Mouse (Mus musculus) limb, embryonic 14.5 days (tissue): ENCODE measurements at regions not wholly inside any gene's neighbourhood (a gene's known extent, or its start where the extent isn't known, plus 50 kb on each side); places are given as distances from the start of the nearest gene placed in this dataset.
A peak's percentile ranks its signal among the peaks of the same experiment; 100 is the strongest.

Source experiments
- ATAC-seq: fragments of 200-750 bp; cut with Nextera tagmentation; 2 replicates; pipeline ENCODE4 v1.8.0; 2017; ENCODE audit warnings: low read depth, moderate number of reproducible peaks, moderate TSS enrichment; ENCODE audit not compliant: low FRiP score
- DNase-seq: peaks from one replicate; pipeline ENCODE4 v3.0.0-alpha.2; 2015; ENCODE audit warnings: low spot score
- H3K27ac ChIP-seq: fragments of 300-500 bp; sonication (generic); replicated peaks from 2 replicates; pipeline ENCODE4 v1.5.1; 2014; ENCODE audit warnings: low read depth, mild to moderate bottlenecking, low read length, moderate library complexity, mixed read lengths
- H3K27me3 ChIP-seq: fragments of 300-500 bp; sonication (generic); 2 replicates; pipeline ENCODE4 v1.6.1; 2014; ENCODE audit warnings: low read length, mixed read lengths; ENCODE audit not compliant: control insufficient read depth, insufficient read depth
- H3K36me3 ChIP-seq: fragments of 300-500 bp; sonication (generic); 2 replicates; pipeline ENCODE4 v1.6.1; 2014; ENCODE audit warnings: mild to moderate bottlenecking, low read length, moderate library complexity, mixed read lengths; ENCODE audit not compliant: control insufficient read depth, insufficient read depth
- H3K4me1 ChIP-seq: fragments of 300-500 bp; sonication (generic); 2 replicates; pipeline ENCODE4 v1.6.1; 2014; ENCODE audit warnings: antibody characterized with exemption, low read length, mixed read lengths; ENCODE audit not compliant: control insufficient read depth, insufficient read depth
- H3K4me2 ChIP-seq: fragments of 300-500 bp; sonication (generic); replicated peaks from 2 replicates; pipeline ENCODE4 v1.6.1; 2014; ENCODE audit warnings: low read depth, mild to moderate bottlenecking, low read length, moderate library complexity; ENCODE audit not compliant: severe bottlenecking
- H3K4me3 ChIP-seq: fragments of 300-500 bp; sonication (generic); replicated peaks from 2 replicates; pipeline ENCODE4 v1.5.1; 2014; ENCODE audit warnings: low read length
- H3K9ac ChIP-seq: fragments of 300-500 bp; sonication (generic); 2 replicates; pipeline ENCODE4 v1.6.1; 2014; ENCODE audit warnings: mild to moderate bottlenecking, low read depth, low read length, moderate library complexity; ENCODE audit not compliant: severe bottlenecking
- H3K9me3 ChIP-seq: fragments of 300-500 bp; sonication (generic); 2 replicates; pipeline ENCODE4 v1.6.1; 2016; ENCODE audit warnings: low read length; ENCODE audit not compliant: control insufficient read depth
- POLR2A ChIP-seq: fragments of 200-500 bp; IDR thresholded peaks from 2 replicates; pipeline ENCODE4 v1.8.0; 2012; ENCODE audit warnings: inconsistent platforms, mild to moderate bottlenecking, moderate library complexity, borderline replicate concordance; ENCODE audit not compliant: insufficient read depth, insufficient read length; ENCODE audit errors: extremely low read depth
- WGBS: fragments of 180-500 bp; shearing (Covaris S2); extraction: QIAGEN DNeasy Blood & Tissue Kit; methylation state at CpG from one replicate; pipeline ENCODE4 v1.1.7; 2014; 5-methylcytosine and 5-hydroxymethylcytosine counted together

DNA sequence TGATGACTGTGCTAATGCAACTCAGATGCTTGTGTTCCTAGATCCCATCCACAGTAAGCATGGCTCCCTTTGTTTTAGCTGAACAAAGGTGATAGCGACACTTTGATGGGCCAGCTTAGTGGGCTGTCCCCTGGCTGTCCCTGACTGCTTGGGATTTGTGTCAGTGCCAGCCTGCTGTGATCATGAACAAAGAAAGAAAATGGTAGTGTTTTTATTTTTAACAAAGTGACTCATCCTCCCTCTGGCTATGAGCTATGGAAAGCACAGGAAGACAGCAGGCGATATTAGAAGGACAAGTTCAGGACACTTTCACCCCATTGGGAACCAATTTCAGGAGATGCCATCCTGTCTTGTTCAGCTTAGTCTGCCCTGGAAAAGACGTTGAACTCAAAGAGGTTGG, 116.4 kb upstream of the Astn2 start:
- ATAC-seq, result no peak
- Histone ChIP-seq H3K9ac (no peak overlapping the region), H3K4me3 (no peak overlapping the region), H3K36me3 (no peaks in the 10 kb centered on the region), H3K27ac (no peak overlapping the region), H3K4me2 (no peak overlapping the region), H3K4me1 (no peaks in the 10 kb centered on the region), H3K27me3 (no peaks in the 10 kb centered on the region), H3K9me3 (no peaks in the 10 kb centered on the region)
- DNase-seq, result no peak
- 68% methylated on average over 3 of the region's 3 CpGs for WGBS
- TF ChIP-seq POLR2A, result no peak

DNA sequence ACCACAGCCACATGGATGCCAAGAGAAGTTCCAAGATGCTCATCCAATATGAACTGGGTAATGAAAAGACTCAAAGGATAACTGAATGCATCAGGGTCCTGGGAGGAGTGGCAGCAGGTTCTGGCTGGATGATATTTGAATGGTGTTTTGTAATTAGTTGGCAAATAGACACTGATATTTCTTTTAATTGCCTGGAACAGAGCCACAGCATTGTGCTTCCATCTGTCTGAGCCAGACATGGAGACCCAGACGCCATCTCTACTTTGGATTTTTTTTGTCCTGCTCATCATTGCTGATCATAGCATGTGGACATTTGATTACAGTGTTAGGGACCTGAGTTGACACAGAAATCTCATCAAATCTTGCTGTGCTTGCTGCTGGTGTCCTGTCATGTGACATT, 111.4 kb upstream of the Astn2 start:
- H3K36me3 ChIP-seq, result no peaks in the 10 kb centered on the region
- no peak overlapping the region for H3K27ac ChIP-seq
- no peak overlapping the region for H3K4me3 ChIP-seq
- ATAC-seq (no peak), DNase-seq (no peak)
- no peaks in the 10 kb centered on the region for H3K4me1 ChIP-seq
- H3K4me2 ChIP-seq, result no peak overlapping the region
- no peak for TF ChIP-seq POLR2A
- H3K9me3 ChIP-seq, result no peaks in the 10 kb centered on the region
- H3K9ac ChIP-seq, result no peak overlapping the region
- WGBS, result 91% methylated on average over 1 of the region's 1 CpGs
- no peaks in the 10 kb centered on the region for H3K27me3 ChIP-seq

DNA sequence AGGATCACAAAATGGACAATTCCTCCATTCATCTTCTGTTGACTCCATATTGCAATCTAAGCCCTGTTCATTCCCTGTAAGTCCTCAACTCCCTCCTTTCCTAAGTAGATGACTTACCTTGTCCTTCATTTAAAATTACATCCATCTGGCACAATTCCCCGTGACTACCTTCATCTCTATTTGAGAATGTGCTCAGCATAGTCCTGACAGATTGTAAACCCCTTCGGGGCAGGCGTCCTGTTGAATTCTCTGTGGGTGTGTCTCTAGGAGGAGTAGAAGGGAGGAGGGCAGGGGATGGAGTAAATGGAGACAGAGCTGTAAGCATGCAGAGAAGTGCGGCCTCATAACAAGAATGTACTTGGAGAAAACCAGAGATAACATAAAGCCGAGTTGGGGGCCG, 79.1 kb upstream of the Astn2 start:
- Histone ChIP-seq H3K36me3 (no peaks in the 10 kb centered on the region), H3K9ac (no peak overlapping the region), H3K27ac (no peak overlapping the region), H3K27me3 (no peaks in the 10 kb centered on the region), H3K4me3 (no peak overlapping the region), H3K4me1 (no peaks in the 10 kb centered on the region), H3K9me3 (no peaks in the 10 kb centered on the region), H3K4me2 (no peak overlapping the region)
- DNase-seq (no peak), ATAC-seq (no peak)
- TF ChIP-seq POLR2A, result no peak
- 64% methylated on average over 6 of the region's 6 CpGs for WGBS

- no peaks in the 10 kb centered on the region for H3K9me3 ChIP-seq
- H3K27ac ChIP-seq, result no peak overlapping the region
- no peaks in the 10 kb centered on the region for H3K36me3 ChIP-seq
- no peak overlapping the region for H3K4me3 ChIP-seq
- 0 out of 2 replicates have a peak, but pooled peaks have one; percentile 26 for ATAC-seq
- WGBS, result 52% methylated on average over 2 of the region's 2 CpGs
- DNase-seq, result peak; percentile 16
- no peak overlapping the region for H3K9ac ChIP-seq
- H3K27me3 ChIP-seq, result no peaks in the 10 kb centered on the region
- no peaks in the 10 kb centered on the region for H3K4me1 ChIP-seq
- H3K4me2 ChIP-seq, result no peak overlapping the region
- TF ChIP-seq POLR2A, result no peak
These were observed 78.3 kb upstream of the Astn2 start for GRCm38 (mm10) chr4:66482495-66483291.

GRCm38 (mm10) chr4:66478601-66479217, 74.3 kb upstream of the Astn2 start:
- no peak for DNase-seq
- Histone ChIP-seq H3K27me3 (no peaks in the 10 kb centered on the region), H3K4me2 (no peak overlapping the region), H3K4me1 (no peaks in the 10 kb centered on the region), H3K27ac (no peak overlapping the region), H3K36me3 (no peaks in the 10 kb centered on the region), H3K9ac (no peak overlapping the region), H3K9me3 (no peaks in the 10 kb centered on the region), H3K4me3 (no peak overlapping the region)
- no peak for ATAC-seq
- no peak for TF ChIP-seq POLR2A
- 50% methylated on average over 8 of the region's 8 CpGs for WGBS
